Mouse (Mus musculus) testis, adult 2 months (tissue): ENCODE measurements around the gene Clstn1.

Source experiments
- CTCF ChIP-seq: fragments of 200-500 bp; IDR thresholded peaks from 2 replicates; pipeline ENCODE4 v1.5.1; 2012; ENCODE audit warnings: low read depth, mild to moderate bottlenecking, inconsistent platforms, low read length, moderate library complexity; ENCODE audit not compliant: control insufficient read depth, insufficient read depth, insufficient replicate concordance
- POLR2A ChIP-seq: fragments of 200-500 bp; IDR thresholded peaks from 2 replicates; pipeline ENCODE4 v1.6.1; 2012; ENCODE audit warnings: low read depth, mild to moderate bottlenecking, inconsistent platforms, low read length, moderate library complexity; ENCODE audit not compliant: control insufficient read depth

- TF ChIP-seq POLR2A (no peak), CTCF (no peak)
These were observed 84.9 kb downstream of the Clstn1 start for GRCm38 (mm10) chr4:149671175-149671574.
